Mouse (Mus musculus) kidney, embryonic 15.5 days (tissue): ENCODE data around the gene Phf19. TPM values are rescaled to one million over a fixed set of nuclear protein-coding genes. Genes with fewer than 3 reads are reported as not detected.

Experiments used
- ATAC-seq: fragments of 200-750 bp; cut with Nextera tagmentation; replicated peaks from 2 replicates; pipeline ENCODE4 v1.8.0; 2017; ENCODE audit warnings: moderate TSS enrichment; ENCODE audit not compliant: low FRiP score
- H3K27ac ChIP-seq: fragments of 300-500 bp; sonication (generic); 2 replicates; pipeline ENCODE4 v1.5.1; 2015; ENCODE audit warnings: mild to moderate bottlenecking, inconsistent platforms
- H3K27me3 ChIP-seq: fragments of 300-500 bp; sonication (generic); 2 replicates; pipeline ENCODE4 v1.6.1; 2015; ENCODE audit warnings: inconsistent platforms
- H3K36me3 ChIP-seq: fragments of 300-500 bp; sonication (generic); 2 replicates; pipeline ENCODE4 v1.6.1; 2015; ENCODE audit warnings: inconsistent platforms
- H3K4me1 ChIP-seq: fragments of 300-500 bp; sonication (generic); 2 replicates; pipeline ENCODE4 v1.6.1; 2015; ENCODE audit warnings: inconsistent platforms
- H3K4me2 ChIP-seq: fragments of 300-500 bp; sonication (generic); 2 replicates; pipeline ENCODE4 v1.6.1; 2015; ENCODE audit warnings: moderate library complexity, mild to moderate bottlenecking, inconsistent platforms
- H3K4me3 ChIP-seq: fragments of 300-500 bp; sonication (generic); replicated peaks from 2 replicates; pipeline ENCODE4 v1.5.1; 2015; ENCODE audit warnings: mild to moderate bottlenecking, inconsistent platforms
- H3K9ac ChIP-seq: fragments of 300-500 bp; sonication (generic); 2 replicates; pipeline ENCODE4 v1.6.1; 2015; ENCODE audit warnings: mild to moderate bottlenecking, inconsistent platforms
- H3K9me3 ChIP-seq: fragments of 300-500 bp; sonication (generic); replicated peaks from 2 replicates; pipeline ENCODE4 v1.6.1; 2016; ENCODE audit warnings: inconsistent platforms
- WGBS: fragments of 180-500 bp; shearing (Covaris S2); methylation state at CpG from one replicate; pipeline ENCODE4 v1.1.7; 2015; ENCODE audit warnings: mixed read lengths; 5-methylcytosine and 5-hydroxymethylcytosine counted together
- polyA plus RNA-seq: library from polyadenylated mRNA; unstranded; fragments of >200 nt; fragmentation: Nextera tagmentation; extraction: Ambion mirVana; gene quantifications from 2 replicates; pipeline ENCODE4 v1.2.1, GENCODE M21; 2015

Phf19 gene
- polyA plus RNA-seq, 1 experiment from 2014 or later: 24.6 TPM

- no peaks in the 10 kb centered on the region for H3K9me3 ChIP-seq
- H3K4me1 ChIP-seq: peaks cover 19% of the 10 kb centered on the region
- H3K4me3 ChIP-seq: peak overlapping the region; percentile 41
- H3K27me3 ChIP-seq: no peaks in the 10 kb centered on the region
- peak overlapping the region; percentile 73 for H3K4me2 ChIP-seq
- ATAC-seq: peak; percentile 95
- 1% methylated on average over 34 of the region's 34 CpGs for WGBS
- 0 out of 2 replicates have a peak overlapping the region, but pooled peaks have one; percentile 33 for H3K9ac ChIP-seq
- H3K27ac ChIP-seq: peak overlapping the region; percentile 66
- H3K36me3 ChIP-seq: peaks cover 38% of the 10 kb centered on the region
Observed at GRCm38 (mm10) chr2:34904849-34905542, 8.8 kb downstream of the Phf19 start.

GRCm38 (mm10) chr2:34903652-34904405 is 10.0 kb downstream of the Phf19 start:
- no peak for ATAC-seq
- H3K27ac ChIP-seq: no peak overlapping the region

DNA sequence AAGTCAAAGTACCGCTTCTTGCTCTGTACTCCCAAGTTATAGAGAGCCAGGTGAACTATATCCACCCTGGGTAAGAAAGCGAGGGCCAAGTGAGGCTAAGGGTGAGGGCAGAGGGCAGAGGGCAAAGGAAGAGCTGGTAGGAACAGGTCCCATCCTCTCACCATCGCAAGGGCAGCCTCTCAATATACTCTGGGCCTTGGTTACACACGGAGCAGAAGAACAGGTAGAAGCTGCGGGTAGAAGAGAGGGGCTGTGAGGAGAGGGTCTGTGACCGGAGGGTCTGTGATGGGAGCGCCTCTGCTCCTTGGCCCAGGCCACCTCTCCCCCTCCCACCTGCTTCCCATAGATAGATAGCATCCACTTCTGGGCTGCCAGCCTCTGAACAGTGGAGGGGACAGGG is 10.6 kb downstream of the Phf19 start:
- Histone ChIP-seq H3K36me3 (peaks cover 40% of the 10 kb centered on the region), H3K9me3 (no peaks in the 10 kb centered on the region), H3K4me3 (no peak overlapping the region), H3K9ac (no peak overlapping the region), H3K4me1 (peaks cover 20% of the 10 kb centered on the region), H3K27me3 (no peaks in the 10 kb centered on the region), H3K27ac (no peak overlapping the region), H3K4me2 (no peak overlapping the region)
- 90% methylated on average over 7 of the region's 7 CpGs for WGBS
- no peak for ATAC-seq

More at GRCm38 (mm10) chr2:34903652-34904405, 10.0 kb downstream of the Phf19 start:
- no peak overlapping the region for H3K9ac ChIP-seq
- H3K4me3 ChIP-seq: no peak overlapping the region
- 71% methylated on average over 4 of the region's 4 CpGs for WGBS
- H3K27me3 ChIP-seq: no peaks in the 10 kb centered on the region
- peaks cover 19% of the 10 kb centered on the region for H3K4me1 ChIP-seq
- H3K4me2 ChIP-seq: no peak overlapping the region
- H3K9me3 ChIP-seq: no peaks in the 10 kb centered on the region
- H3K36me3 ChIP-seq: peaks cover 38% of the 10 kb centered on the region

DNA sequence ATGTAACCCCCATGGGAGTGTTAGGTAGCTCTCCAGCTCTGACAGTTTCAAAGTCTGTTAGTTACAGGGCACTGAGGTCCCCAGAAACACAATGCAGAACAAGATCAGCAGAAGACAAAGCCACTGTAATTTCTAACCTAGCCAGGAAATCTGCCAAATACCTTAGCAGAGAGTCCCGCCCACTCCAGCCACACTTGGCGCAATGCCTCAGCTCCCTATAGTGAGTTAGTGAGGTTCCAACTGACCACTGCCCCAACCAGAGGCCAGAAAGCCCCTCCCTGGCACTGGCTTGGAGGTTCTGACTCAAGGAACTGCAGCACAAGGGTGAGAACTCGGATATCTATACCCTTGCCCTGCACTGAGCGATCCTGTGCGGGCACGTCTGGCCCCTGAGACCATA is 11.1 kb downstream of the Phf19 start:
- Histone ChIP-seq H3K9ac (no peak overlapping the region), H3K27me3 (no peaks in the 10 kb centered on the region), H3K4me2 (no peak overlapping the region), H3K27ac (no peak overlapping the region), H3K9me3 (no peaks in the 10 kb centered on the region), H3K4me1 (peaks cover 24% of the 10 kb centered on the region), H3K4me3 (no peak overlapping the region), H3K36me3 (peaks cover 40% of the 10 kb centered on the region)
- WGBS: 84% methylated on average over 6 of the region's 6 CpGs
- ATAC-seq: no peak

DNA sequence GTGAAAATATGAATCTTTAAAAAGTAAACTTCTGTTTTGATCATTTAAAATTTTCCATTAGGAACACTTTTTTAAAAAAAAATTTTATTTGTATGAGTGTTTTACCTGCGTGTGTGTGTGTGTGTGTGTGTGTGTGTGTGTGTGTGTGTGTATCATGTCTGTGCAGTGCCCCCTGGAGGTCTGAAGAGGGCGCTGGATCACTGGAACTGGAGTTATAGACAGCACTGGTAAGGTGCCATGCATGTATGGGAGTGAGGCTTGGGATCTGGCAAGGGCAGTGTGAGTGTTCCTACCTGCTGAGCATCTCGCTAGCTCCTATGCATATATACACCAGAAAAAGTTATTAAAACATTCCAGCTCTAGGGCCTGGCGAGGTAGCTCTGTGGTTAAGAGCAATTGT is 12.1 kb downstream of the Phf19 start:
- no peak overlapping the region for H3K4me2 ChIP-seq
- no peak overlapping the region for H3K4me3 ChIP-seq
- H3K9ac ChIP-seq: no peak overlapping the region
- no peaks in the 10 kb centered on the region for H3K27me3 ChIP-seq
- H3K36me3 ChIP-seq: peaks cover 40% of the 10 kb centered on the region
- H3K27ac ChIP-seq: no peak overlapping the region
- ATAC-seq: no peak
- WGBS: 80% methylated on average over 4 of the region's 4 CpGs
- peaks cover 21% of the 10 kb centered on the region for H3K4me1 ChIP-seq
- H3K9me3 ChIP-seq: no peaks in the 10 kb centered on the region

- Histone ChIP-seq H3K27me3 (no peaks in the 10 kb centered on the region), H3K4me1 (peaks cover 15% of the 10 kb centered on the region), H3K4me3 (no peak overlapping the region), H3K9me3 (no peaks in the 10 kb centered on the region), H3K27ac (no peak overlapping the region), H3K36me3 (peaks cover 49% of the 10 kb centered on the region), H3K4me2 (no peak overlapping the region), H3K9ac (no peak overlapping the region; the same call in 1 of the 2 replicates)
- WGBS: 71% methylated on average over 1 of the region's 1 CpGs
- ATAC-seq: no peak
Observed at GRCm38 (mm10) chr2:34900412-34900811, 13.4 kb downstream of the Phf19 start.

DNA sequence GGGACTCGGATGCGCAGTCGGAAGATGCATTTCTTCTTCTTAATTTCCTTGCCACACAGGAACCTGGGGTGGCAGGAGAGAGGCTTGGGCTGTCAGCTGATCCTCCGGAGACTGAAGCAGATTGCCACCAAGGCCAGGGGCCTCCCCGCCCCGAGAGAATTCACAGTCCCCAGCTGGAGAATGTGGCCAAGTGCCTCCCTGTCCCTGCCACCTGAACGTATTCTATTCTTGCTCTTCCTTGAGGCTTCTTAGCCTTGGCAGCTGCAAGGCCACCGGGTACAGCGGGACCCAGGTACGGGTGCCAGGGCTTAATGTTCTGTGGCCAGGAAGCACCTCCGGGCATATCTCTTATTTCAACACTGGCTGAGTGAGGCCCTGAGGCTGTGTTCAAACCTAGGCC is 14.1 kb downstream of the Phf19 start:
- Histone ChIP-seq H3K4me2 (no peak overlapping the region), H3K27me3 (no peaks in the 10 kb centered on the region), H3K4me3 (no peak overlapping the region), H3K4me1 (peaks cover 12% of the 10 kb centered on the region), H3K36me3 (peaks cover 56% of the 10 kb centered on the region), H3K9me3 (no peaks in the 10 kb centered on the region), H3K27ac (no peak overlapping the region), H3K9ac (no peak overlapping the region)
- ATAC-seq: no peak
- 79% methylated on average over 11 of the region's 11 CpGs for WGBS

- H3K9ac ChIP-seq: no peak overlapping the region
- H3K4me2 ChIP-seq: no peak overlapping the region
- no peak overlapping the region for H3K27ac ChIP-seq
- 20% methylated on average over 10 of the region's 10 CpGs for WGBS
- peaks cover 48% of the 10 kb centered on the region for H3K36me3 ChIP-seq
- H3K4me1 ChIP-seq: 0 out of 2 replicates have a peak, but pooled peaks cover 5% of the 10 kb centered on the region
- H3K27me3 ChIP-seq: no peaks in the 10 kb centered on the region
- no peak overlapping the region for H3K4me3 ChIP-seq
- H3K9me3 ChIP-seq: no peaks in the 10 kb centered on the region
- peak; percentile 55 for ATAC-seq
Observed at GRCm38 (mm10) chr2:34897820-34898219, 16.0 kb downstream of the Phf19 start.

DNA sequence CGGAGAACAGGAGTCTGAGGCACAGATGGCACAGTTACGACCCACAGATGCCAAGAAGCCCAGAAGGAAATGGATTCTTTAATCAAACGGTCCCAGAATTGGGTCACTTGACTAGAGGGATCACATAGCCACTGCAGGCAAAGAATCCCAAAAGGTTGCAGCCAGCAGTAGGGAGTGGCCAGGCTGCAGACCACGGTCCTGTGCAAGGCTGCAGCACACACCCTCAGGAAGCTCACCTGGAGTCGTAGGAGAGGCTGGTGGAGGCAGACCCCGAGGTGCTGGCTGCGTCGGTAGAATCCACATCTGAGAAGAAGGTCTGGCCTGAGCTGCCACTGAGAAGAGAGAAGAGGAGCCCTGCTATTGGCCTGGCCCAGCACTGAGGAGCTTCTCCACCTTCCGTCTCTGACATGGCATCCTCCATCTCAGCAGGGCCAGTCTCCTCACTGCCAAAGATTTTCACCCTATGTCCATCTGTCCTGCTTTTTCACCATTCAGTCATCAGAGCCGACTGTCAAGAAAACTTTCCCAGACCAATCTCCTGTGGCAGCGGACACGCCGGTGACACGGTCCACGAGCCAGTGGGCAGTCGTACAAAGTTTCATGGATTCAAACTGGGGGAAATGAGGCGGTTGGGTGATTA is 16.9 kb downstream of the Phf19 start:
- Histone ChIP-seq H3K27ac (no peak overlapping the region), H3K4me3 (no peak overlapping the region), H3K36me3 (peaks cover 39% of the 10 kb centered on the region), H3K9ac (no peak overlapping the region), H3K9me3 (no peaks in the 10 kb centered on the region), H3K4me2 (no peak overlapping the region), H3K4me1 (0 out of 2 replicates have a peak, but pooled peaks cover 5% of the 10 kb centered on the region), H3K27me3 (no peaks in the 10 kb centered on the region)
- WGBS: 79% methylated on average over 17 of the region's 17 CpGs
- no peak for ATAC-seq

DNA sequence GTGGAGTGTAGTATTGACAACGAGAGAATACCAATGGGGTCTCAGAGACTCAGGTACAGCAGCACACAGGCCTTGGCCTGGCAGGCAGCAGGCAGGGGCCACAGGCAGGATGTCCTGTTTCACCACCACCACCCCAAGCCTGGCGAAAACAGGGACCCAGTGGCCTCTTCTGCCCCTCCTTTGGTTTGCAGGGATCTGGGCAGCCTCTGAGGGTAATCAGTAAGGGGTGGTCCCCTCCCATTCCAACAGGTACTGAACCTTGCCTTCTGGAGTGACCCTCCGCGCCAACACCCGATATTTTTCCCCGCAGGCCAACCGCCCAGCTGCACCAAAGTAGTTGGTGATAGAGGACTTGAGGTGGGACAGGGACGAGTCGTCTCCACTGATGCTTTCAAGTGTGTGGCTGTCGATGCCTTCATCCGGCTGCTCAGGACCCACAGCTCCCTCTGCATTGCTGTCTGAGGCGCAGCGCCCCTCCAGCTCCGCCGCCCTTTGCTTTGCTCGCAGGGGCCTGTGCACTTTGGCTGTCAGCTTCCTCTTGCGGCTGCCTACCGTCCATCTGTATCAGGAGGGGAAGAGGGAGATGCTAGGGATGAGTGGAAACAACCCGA is 18.2 kb downstream of the Phf19 start:
- 80% methylated on average over 19 of the region's 19 CpGs for WGBS

DNA sequence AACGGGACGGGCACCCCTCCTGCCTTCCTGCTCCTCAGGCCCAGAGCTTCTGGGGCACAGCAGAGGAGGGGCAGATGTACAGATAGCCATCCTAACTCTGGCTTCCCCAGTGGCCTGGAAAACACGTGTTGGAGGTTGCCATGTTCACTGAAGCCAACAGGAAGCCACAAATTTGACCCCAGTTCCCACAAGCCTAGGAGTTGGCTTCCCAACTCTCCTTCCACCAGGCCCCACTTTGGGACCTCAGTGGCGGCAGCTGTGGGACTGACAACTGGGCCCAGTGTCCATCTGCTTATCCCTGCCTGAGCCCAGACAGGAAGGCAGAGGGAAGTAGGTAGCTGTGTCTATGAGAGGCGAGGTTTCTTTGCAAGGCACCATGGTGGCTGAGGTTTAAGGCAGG is 19.9 kb downstream of the Phf19 start:
- Histone ChIP-seq H3K4me2 (no peak overlapping the region), H3K9me3 (no peaks in the 10 kb centered on the region), H3K4me1 (0 out of 2 replicates have a peak, but pooled peaks cover 5% of the 10 kb centered on the region), H3K9ac (no peak overlapping the region), H3K27me3 (no peaks in the 10 kb centered on the region), H3K36me3 (peaks cover 26% of the 10 kb centered on the region), H3K27ac (no peak overlapping the region), H3K4me3 (no peak overlapping the region)
- 68% methylated on average over 5 of the region's 5 CpGs for WGBS
- ATAC-seq: no peak

More for the DNA sequence above, 18.2 kb downstream of the Phf19 start:
- H3K27me3 ChIP-seq: no peaks in the 10 kb centered on the region
- H3K4me3 ChIP-seq: no peak overlapping the region
- H3K9me3 ChIP-seq: no peaks in the 10 kb centered on the region
- peaks cover 37% of the 10 kb centered on the region for H3K36me3 ChIP-seq
- no peak overlapping the region for H3K9ac ChIP-seq
- H3K27ac ChIP-seq: no peak overlapping the region
- no peak overlapping the region for H3K4me2 ChIP-seq
- no peak for ATAC-seq
- 0 out of 2 replicates have a peak, but pooled peaks cover 5% of the 10 kb centered on the region for H3K4me1 ChIP-seq

DNA sequence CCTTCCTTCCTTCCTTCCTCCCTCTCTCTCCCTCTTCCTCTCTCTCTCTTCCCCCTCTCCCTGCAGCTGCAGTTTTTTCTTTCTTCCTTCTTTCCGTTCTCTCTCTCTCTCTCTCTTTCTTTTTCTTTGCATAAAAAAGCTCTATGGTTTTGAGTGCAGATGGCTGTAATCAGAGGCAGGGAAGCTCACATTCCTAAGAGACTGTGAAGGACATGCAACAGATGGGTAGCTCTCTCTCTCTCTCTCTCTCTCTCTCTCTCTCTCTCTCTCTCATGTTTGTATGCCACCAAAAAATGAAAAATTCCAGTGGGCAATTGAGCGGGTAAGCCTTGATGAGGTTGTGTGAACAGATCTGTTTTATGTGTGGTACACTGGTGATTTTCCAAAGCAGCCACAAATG is 29.6 kb downstream of the Phf19 start:
- H3K4me2 ChIP-seq: no peak overlapping the region
- WGBS: 62% methylated on average over 2 of the region's 2 CpGs
- H3K9me3 ChIP-seq: no peaks in the 10 kb centered on the region
- H3K27ac ChIP-seq: no peak overlapping the region
- H3K4me1 ChIP-seq: no peaks in the 10 kb centered on the region
- no peak overlapping the region for H3K4me3 ChIP-seq
- no peaks in the 10 kb centered on the region for H3K27me3 ChIP-seq
- no peak overlapping the region for H3K9ac ChIP-seq
- no peaks in the 10 kb centered on the region for H3K36me3 ChIP-seq
- no peak for ATAC-seq
